Mouse (Mus musculus): Measurements from ENCODE around the gene Rabgap1l. TPM values are rescaled to one million over a fixed set of nuclear protein-coding genes. Genes with fewer than 3 reads are reported as not detected.

The Rabgap1l gene
- total RNA-seq, 2 experiments from 2014 or later, result 241 to 255 TPM

GRCm38 (mm10) chr1:160247473-160247872 is 545.5 kb downstream of the Rabgap1l start:
- no peak for TF ChIP-seq CTCF (conservative IDR thresholded peaks at IDR 0.05)
- H3K4me3 ChIP-seq, result no peak overlapping the region
- no peak for DNase-seq (ENCODE audit: low spot score in 2 of 2)
- peak overlapping the region; percentile 56; the same call in 1 of the 2 replicates for H3K27ac ChIP-seq

DNA sequence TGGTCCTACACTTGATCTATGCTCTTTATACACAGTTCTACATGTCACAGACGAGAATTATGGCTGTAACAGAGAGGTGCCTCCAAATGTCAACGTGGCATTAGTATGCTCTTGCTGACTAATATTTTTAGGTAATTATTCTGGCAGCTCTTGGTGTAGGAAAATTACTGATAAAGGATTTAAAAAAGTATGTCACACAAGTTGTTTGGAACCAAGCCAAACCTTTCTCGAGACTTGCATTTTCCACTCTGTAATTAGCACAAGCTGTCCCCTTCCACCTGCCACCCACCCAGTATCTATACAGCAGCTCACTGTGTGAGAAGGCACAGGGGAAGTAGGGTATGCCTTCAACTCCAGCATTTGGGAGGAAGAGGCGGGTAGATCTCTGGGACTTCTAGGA is 546.2 kb downstream of the Rabgap1l start:
- no peak overlapping the region for H3K4me3 ChIP-seq
- no peak for TF ChIP-seq CTCF (conservative IDR thresholded peaks at IDR 0.05)
- peak in 1 of 2 experiments; percentile 56 for DNase-seq (ENCODE audit: low spot score in 2 of 2)
- H3K27ac ChIP-seq, result peak overlapping the region; percentile 12; the same call in 1 of the 2 replicates

DNA sequence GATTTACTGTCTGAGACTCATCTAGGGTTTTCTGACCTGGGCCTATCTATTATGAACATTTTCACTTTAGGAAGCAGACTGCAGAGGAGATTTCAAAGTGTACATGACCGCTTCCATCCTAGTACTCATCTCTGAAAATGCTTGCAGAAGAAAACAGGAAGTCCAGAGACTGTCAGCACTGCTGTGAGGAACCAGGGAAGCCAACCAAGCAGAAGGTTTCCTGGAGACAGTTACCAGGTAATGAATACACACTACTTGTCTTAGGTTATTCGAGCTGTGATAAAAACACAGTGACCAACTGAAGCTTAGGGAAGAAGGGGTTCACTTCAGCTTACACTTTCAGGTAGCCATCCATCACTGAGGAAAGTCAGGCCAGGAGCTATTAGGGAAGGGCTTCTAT is 547.1 kb downstream of the Rabgap1l start:
- Histone ChIP-seq H3K4me3 (no peak overlapping the region), H3K27ac (peak overlapping the region; percentile 12; the same call in 1 of the 2 replicates)
- DNase-seq (ENCODE audit: low spot score in 2 of 2), result no peak
- TF ChIP-seq CTCF (conservative IDR thresholded peaks at IDR 0.05), result no peak

DNA sequence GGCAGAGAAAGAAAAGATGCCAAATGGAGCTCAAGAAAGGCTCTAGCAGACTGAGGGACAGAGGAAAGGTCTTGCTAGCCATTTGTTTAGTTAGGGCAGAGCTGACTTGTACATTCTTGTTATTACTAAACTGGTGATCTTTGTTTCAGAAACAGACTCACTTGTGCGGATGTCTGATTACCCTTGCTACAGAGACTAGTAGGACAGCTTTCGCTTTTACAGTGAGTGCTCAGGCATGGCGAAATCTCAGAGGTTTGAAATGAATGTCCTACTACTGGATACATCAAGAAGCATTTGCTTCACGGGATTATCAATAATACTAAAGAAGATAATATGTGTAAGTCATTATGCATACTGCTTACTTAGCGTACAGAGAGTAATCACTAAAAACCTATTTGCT is 548.3 kb downstream of the Rabgap1l start:
- TF ChIP-seq CTCF (conservative IDR thresholded peaks at IDR 0.05), result no peak
- DNase-seq (ENCODE audit: low spot score in 2 of 2), result no peak
- no peak overlapping the region for H3K27ac ChIP-seq
- no peak overlapping the region for H3K4me3 ChIP-seq

DNA sequence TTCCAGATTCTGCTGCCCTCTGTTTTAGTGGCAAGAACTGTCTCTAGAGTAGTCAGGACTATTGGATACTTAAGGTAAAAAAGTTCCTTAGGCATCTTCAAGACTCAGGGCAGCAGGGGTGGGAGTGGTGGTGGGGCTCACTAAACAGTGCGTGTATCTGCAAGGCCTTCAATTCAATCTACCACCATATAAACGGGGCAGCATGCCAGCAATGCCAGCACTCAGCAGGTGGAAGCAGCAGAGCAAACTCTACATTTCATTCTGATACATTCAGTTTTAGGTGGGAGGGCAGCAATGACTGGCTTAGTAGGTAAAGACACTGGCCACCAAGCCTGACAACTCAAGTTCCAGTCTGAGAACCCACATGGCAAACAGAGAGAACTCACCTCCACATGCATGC is 552.9 kb downstream of the Rabgap1l start:
- Histone ChIP-seq H3K27ac (no peak overlapping the region), H3K4me3 (no peak overlapping the region)
- DNase-seq (ENCODE audit: low spot score in 2 of 2), result no peak
- TF ChIP-seq CTCF (conservative IDR thresholded peaks at IDR 0.05), result no peak

GRCm38 (mm10) chr1:160238852-160239443 is 554.1 kb downstream of the Rabgap1l start:
- TF ChIP-seq CTCF (conservative IDR thresholded peaks at IDR 0.05), result no peak
- Histone ChIP-seq H3K4me3 (no peak overlapping the region), H3K27ac (no peak overlapping the region; the same call in 1 of the 2 replicates)
- DNase-seq (ENCODE audit: low spot score in 2 of 2), result no peak

- no peak for DNase-seq (ENCODE audit: low spot score in 2 of 2)
- peak overlapping the region; percentile 6; the same call in 1 of the 2 replicates for H3K27ac ChIP-seq
- TF ChIP-seq CTCF (conservative IDR thresholded peaks at IDR 0.05), result no peak
These were observed 555.0 kb downstream of the Rabgap1l start for GRCm38 (mm10) chr1:160237981-160238380.

GRCm38 (mm10) chr1:160233921-160234320 is 559.1 kb downstream of the Rabgap1l start:
- H3K4me3 ChIP-seq, result no peak overlapping the region
- no peak for TF ChIP-seq CTCF (conservative IDR thresholded peaks at IDR 0.05)
- 0 out of 2 replicates have a peak overlapping the region, but pooled peaks have one; percentile 32 for H3K27ac ChIP-seq
- DNase-seq (ENCODE audit: low spot score in 2 of 2), result no peak

More at GRCm38 (mm10) chr1:160237981-160238380, 555.0 kb downstream of the Rabgap1l start:
- no peak overlapping the region for H3K4me3 ChIP-seq

DNA sequence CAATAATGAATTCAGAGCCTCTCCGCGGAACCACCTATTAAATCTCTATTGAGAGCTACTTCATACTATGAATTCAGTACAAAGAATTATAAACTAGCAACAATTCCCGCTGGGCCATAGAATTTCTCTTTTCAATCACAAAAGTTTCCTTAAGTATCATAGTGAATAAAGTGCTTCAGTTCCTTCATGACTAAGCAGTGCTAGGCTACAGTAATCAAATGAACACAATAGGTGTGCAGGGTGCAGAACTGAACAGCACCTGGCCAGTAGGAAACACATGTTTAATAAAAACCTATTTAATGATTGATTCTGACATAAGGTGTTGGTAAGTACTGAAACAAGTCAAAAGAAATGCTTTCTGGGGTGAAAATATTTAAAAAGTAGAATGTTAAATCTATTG is 560.9 kb downstream of the Rabgap1l start:
- TF ChIP-seq CTCF (conservative IDR thresholded peaks at IDR 0.05), result no peak
- no peak for DNase-seq (ENCODE audit: low spot score in 2 of 2)
- H3K4me3 ChIP-seq, result no peak overlapping the region
- no peak overlapping the region for H3K27ac ChIP-seq

DNA sequence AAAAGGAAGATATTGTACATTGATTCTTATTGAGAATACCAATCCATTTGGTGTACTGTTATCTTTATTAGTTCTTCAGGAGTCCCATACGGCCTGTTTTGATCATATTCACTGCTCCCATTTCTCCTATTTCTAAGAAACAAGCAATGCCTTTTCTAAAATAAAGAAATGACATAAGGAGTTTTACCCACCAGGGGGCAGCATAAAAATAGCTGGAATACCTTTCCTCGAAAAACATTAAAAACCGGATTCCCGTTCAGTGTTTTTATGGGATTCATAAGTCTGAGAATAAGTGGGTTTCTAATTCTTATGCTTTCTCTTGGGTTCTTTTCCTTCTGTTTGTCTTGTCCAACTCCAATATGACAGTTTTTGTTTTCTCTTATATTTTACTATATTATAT is 562.0 kb downstream of the Rabgap1l start:
- DNase-seq (ENCODE audit: low spot score in 2 of 2), result peak; percentile 32 to 70
- Histone ChIP-seq H3K4me3 (no peak overlapping the region), H3K27ac (peak overlapping the region; percentile 43; the same call in 1 of the 2 replicates)
- peak; percentile 82 for TF ChIP-seq CTCF (conservative IDR thresholded peaks at IDR 0.05)

- H3K4me3 ChIP-seq, result no peak overlapping the region
- H3K27ac ChIP-seq, result no peak overlapping the region
- DNase-seq (ENCODE audit: low spot score in 2 of 2), result no peak
- no peak for TF ChIP-seq CTCF (conservative IDR thresholded peaks at IDR 0.05)
These were observed 565.2 kb downstream of the Rabgap1l start for GRCm38 (mm10) chr1:160227850-160228249.

- Histone ChIP-seq H3K4me3 (no peak overlapping the region), H3K27ac (no peak overlapping the region)
- DNase-seq (ENCODE audit: low spot score in 2 of 2), result no peak
- no peak for TF ChIP-seq CTCF (conservative IDR thresholded peaks at IDR 0.05)
These were observed 565.8 kb downstream of the Rabgap1l start for GRCm38 (mm10) chr1:160227196-160227595.

DNA sequence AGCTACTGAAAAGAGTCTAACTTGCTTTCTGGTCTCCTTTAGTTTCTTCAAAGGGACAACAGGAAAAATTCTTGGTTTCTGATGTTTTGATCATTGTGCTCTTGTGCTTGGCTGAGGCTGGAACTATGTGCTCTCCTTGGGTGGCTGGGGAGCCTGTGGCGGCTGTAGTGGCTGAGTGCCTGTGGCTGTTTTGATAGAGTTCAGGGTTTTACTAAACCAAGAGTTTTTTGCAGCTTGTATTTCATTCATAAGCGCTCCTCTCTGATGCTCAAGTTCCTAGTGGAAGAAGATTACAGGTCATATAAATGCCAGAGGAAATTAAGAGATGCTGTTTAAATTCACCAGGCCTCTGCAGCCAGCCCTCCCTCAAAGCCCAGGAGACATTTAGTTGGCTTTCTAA is 568.9 kb downstream of the Rabgap1l start:
- H3K4me3 ChIP-seq, result no peak overlapping the region
- no peak for DNase-seq (ENCODE audit: low spot score in 2 of 2)
- no peak for TF ChIP-seq CTCF (conservative IDR thresholded peaks at IDR 0.05)
- H3K27ac ChIP-seq, result no peak overlapping the region

GRCm38 (mm10) chr1:160217898-160218297 is 575.1 kb downstream of the Rabgap1l start:
- Histone ChIP-seq H3K4me3 (no peak overlapping the region), H3K27ac (no peak overlapping the region)
- TF ChIP-seq CTCF (conservative IDR thresholded peaks at IDR 0.05), result no peak
- no peak for DNase-seq (ENCODE audit: low spot score in 2 of 2)
